Mouse (Mus musculus): Measurements from ENCODE around the gene Hepacam. TPM values are rescaled to one million over a fixed set of nuclear protein-coding genes. Genes with fewer than 3 reads are reported as not detected.

Hepacam gene
- polyA plus RNA-seq (2014; fragmentation: Nextera tagmentation; extraction: Ambion mirVana) = not detected in 2 replicates

- Histone ChIP-seq H3K9ac (ENCODE audit: low read length) (no peak within 1 kb of the TSS), H3K27ac (ENCODE audit: low read depth, low read length) (no peak within 1 kb of the TSS), H3K27me3 (ENCODE audit: control insufficient read depth, insufficient read depth, low read length) (no peaks in the 10 kb centered on the region), H3K36me3 (ENCODE audit: control insufficient read depth, insufficient read depth, low read length) (no peaks in the 10 kb centered on the region), H3K4me3 (ENCODE audit: low read depth, low read length) (no peak within 1 kb of the TSS), H3K4me1 (ENCODE audit: control insufficient read depth, insufficient read depth, low read length) (no peaks in the 10 kb centered on the region), H3K4me2 (ENCODE audit: low read depth) (no peak within 1 kb of the TSS), H3K9me3 (ENCODE audit: control insufficient read depth, low read length) (no peaks in the 10 kb centered on the region)
- 89% methylated on average over 17 of the region's 17 CpGs for WGBS
- DNase-seq (ENCODE audit: low spot score) = no peak
- no peak for ATAC-seq (ENCODE audit: insufficient read depth, low FRiP score, low TSS enrichment)
Measured at GRCm38 (mm10) chr9:37367301-37368080, at the start of gene Hepacam. Gene Hepacam, plus strand, starts transcription at chr9:37367351.

DNA sequence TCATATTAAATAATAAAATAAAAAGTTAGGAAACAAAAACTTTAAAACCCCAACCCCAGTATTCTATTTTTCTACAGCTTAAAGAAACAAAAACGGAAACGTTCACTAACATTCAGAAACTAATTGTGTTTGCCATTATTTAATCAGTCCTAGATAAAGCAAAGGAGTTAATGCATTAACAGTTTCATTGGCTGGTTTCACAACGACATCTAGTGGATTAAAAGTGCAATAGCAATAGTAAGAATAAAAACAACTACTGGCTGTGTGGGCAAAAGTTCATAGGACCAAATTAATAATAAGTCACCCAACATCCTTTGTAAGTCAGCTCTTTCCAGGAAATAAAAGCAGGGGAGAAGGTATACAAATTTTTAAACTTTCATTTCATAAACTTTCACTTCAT is 37.7 kb upstream of the Hepacam start:
- Histone ChIP-seq H3K36me3 (ENCODE audit: control insufficient read depth, insufficient read depth, low read length) (no peaks in the 10 kb centered on the region), H3K4me1 (ENCODE audit: control insufficient read depth, insufficient read depth, low read length) (no peaks in the 10 kb centered on the region), H3K4me2 (ENCODE audit: low read depth) (no peak overlapping the region), H3K9ac (ENCODE audit: low read length) (no peak overlapping the region), H3K27me3 (ENCODE audit: control insufficient read depth, insufficient read depth, low read length) (no peaks in the 10 kb centered on the region), H3K9me3 (ENCODE audit: control insufficient read depth, low read length) (no peaks in the 10 kb centered on the region), H3K27ac (ENCODE audit: low read depth, low read length) (no peak overlapping the region), H3K4me3 (ENCODE audit: low read depth, low read length) (no peak overlapping the region)
- no peak for DNase-seq (ENCODE audit: low spot score)
- WGBS = 51% methylated on average over 3 of the region's 3 CpGs
- no peak for ATAC-seq (ENCODE audit: insufficient read depth, low FRiP score, low TSS enrichment)

- peaks cover 6% of the 10 kb centered on the region; the same call in 1 of the 2 replicates for H3K4me1 ChIP-seq (ENCODE audit: control insufficient read depth, insufficient read depth, low read length)
- no peaks in the 10 kb centered on the region for H3K9me3 ChIP-seq (ENCODE audit: control insufficient read depth, low read length)
- H3K27ac ChIP-seq (ENCODE audit: low read depth, low read length) = no peak overlapping the region
- no peak for ATAC-seq (ENCODE audit: insufficient read depth, low FRiP score, low TSS enrichment)
- no peak for DNase-seq (ENCODE audit: low spot score)
- no peaks in the 10 kb centered on the region for H3K27me3 ChIP-seq (ENCODE audit: control insufficient read depth, insufficient read depth, low read length)
- H3K4me2 ChIP-seq (ENCODE audit: low read depth) = no peak overlapping the region
- H3K4me3 ChIP-seq (ENCODE audit: low read depth, low read length) = no peak overlapping the region
- H3K9ac ChIP-seq (ENCODE audit: low read length) = no peak overlapping the region
- WGBS = 84% methylated on average over 3 of the region's 3 CpGs
- H3K36me3 ChIP-seq (ENCODE audit: control insufficient read depth, insufficient read depth, low read length) = no peaks in the 10 kb centered on the region
Measured at GRCm38 (mm10) chr9:37345406-37345805, 21.7 kb upstream of the Hepacam start.

GRCm38 (mm10) chr9:37347184-37347987 is 19.8 kb upstream of the Hepacam start:
- Histone ChIP-seq H3K9me3 (ENCODE audit: control insufficient read depth, low read length) (no peaks in the 10 kb centered on the region), H3K27ac (ENCODE audit: low read depth, low read length) (peak overlapping the region; percentile 86; the same call in 1 of the 2 replicates), H3K9ac (ENCODE audit: low read length) (peak overlapping the region; percentile 89), H3K4me3 (ENCODE audit: low read depth, low read length) (peak overlapping the region; percentile 69), H3K4me1 (ENCODE audit: control insufficient read depth, insufficient read depth, low read length) (peaks cover 6% of the 10 kb centered on the region; the same call in 1 of the 2 replicates), H3K36me3 (ENCODE audit: control insufficient read depth, insufficient read depth, low read length) (no peaks in the 10 kb centered on the region), H3K27me3 (ENCODE audit: control insufficient read depth, insufficient read depth, low read length) (no peaks in the 10 kb centered on the region), H3K4me2 (ENCODE audit: low read depth) (peak overlapping the region; percentile 67)
- no peak for DNase-seq (ENCODE audit: low spot score)
- WGBS = 24% methylated on average over 12 of the region's 12 CpGs
- peak; percentile 21 for ATAC-seq (ENCODE audit: insufficient read depth, low FRiP score, low TSS enrichment)

DNA sequence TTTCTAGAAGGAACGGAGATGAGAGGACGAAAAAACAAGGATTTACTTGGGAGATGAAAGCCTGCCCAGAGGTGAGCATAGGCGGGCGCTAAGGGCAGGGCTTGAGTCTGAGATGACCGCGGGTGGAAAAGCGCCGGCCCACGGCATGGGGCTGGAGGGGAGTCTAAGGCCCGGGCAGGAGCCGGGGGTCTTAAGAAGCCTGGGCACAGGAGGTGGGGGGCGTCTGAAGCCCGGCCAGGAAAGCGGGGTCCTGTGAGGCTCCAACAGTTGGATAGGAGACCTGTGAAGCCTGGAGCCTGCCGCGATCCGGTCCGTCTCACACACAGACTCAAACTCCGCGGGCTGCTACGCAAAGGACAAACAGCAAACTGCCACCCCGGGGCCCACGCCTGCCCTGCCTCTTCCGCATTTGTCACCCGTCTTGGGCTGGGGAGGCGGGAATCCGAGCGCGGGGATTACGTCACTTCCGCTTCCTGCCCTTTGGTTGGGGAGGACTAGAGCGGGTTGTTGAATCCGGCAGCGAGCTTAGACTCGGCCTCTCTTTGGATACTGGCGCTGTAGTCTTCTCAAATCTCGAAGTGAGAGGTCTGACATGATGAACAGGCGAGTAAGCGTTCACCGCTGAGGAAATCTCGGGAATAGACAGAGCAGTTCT is 19.0 kb upstream of the Hepacam start, which contains the start of gene Ccdc15:
Gene Ccdc15 (minus strand): TSS at position 445 of the 655 bp plus-strand sequence.
- Histone ChIP-seq H3K27ac (ENCODE audit: low read depth, low read length) (peak within 1 kb of the TSS; percentile 86), H3K27me3 (ENCODE audit: control insufficient read depth, insufficient read depth, low read length) (no peaks in the 10 kb centered on the region), H3K9ac (ENCODE audit: low read length) (peak within 1 kb of the TSS; percentile 89), H3K4me3 (ENCODE audit: low read depth, low read length) (peak within 1 kb of the TSS; percentile 69), H3K4me2 (ENCODE audit: low read depth) (peak within 1 kb of the TSS; percentile 67), H3K4me1 (ENCODE audit: control insufficient read depth, insufficient read depth, low read length) (peaks cover 6% of the 10 kb centered on the region; the same call in 1 of the 2 replicates), H3K9me3 (ENCODE audit: control insufficient read depth, low read length) (no peaks in the 10 kb centered on the region), H3K36me3 (ENCODE audit: control insufficient read depth, insufficient read depth, low read length) (no peaks in the 10 kb centered on the region)
- ATAC-seq (ENCODE audit: insufficient read depth, low FRiP score, low TSS enrichment) = peak; percentile 99
- under 1% methylated on average over 40 of the region's 41 CpGs for WGBS
- DNase-seq (ENCODE audit: low spot score) = peak; percentile 97

DNA sequence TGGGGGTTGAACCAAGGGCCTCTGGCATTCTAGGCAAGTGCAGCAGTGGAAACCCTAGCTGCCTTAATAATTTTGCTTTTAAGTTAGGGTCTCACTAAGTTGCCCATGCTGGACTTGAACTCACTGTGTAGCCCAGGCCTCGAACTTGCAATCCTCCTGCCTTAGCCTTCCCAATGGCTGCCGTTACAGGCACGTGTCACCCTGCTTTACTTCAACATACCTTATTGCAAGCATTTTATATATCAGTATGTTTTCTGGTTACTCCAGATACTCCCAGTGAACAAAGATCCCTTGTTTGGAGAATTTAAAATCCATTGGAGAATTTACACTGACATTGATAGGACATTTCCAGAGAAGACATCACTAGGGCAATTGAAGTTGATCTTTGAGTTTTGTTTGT is 18.1 kb upstream of the Hepacam start:
- no peak for DNase-seq (ENCODE audit: low spot score)
- ATAC-seq (ENCODE audit: insufficient read depth, low FRiP score, low TSS enrichment) = no peak
- H3K4me3 ChIP-seq (ENCODE audit: low read depth, low read length) = peak overlapping the region; percentile 69
- H3K27me3 ChIP-seq (ENCODE audit: control insufficient read depth, insufficient read depth, low read length) = no peaks in the 10 kb centered on the region
- no peaks in the 10 kb centered on the region for H3K9me3 ChIP-seq (ENCODE audit: control insufficient read depth, low read length)
- H3K4me1 ChIP-seq (ENCODE audit: control insufficient read depth, insufficient read depth, low read length) = peaks cover 6% of the 10 kb centered on the region; the same call in 1 of the 2 replicates
- WGBS = 91% methylated on average over 3 of the region's 3 CpGs
- H3K27ac ChIP-seq (ENCODE audit: low read depth, low read length) = no peak overlapping the region
- peak overlapping the region; percentile 67 for H3K4me2 ChIP-seq (ENCODE audit: low read depth)
- H3K36me3 ChIP-seq (ENCODE audit: control insufficient read depth, insufficient read depth, low read length) = no peaks in the 10 kb centered on the region
- H3K9ac ChIP-seq (ENCODE audit: low read length) = peak overlapping the region; percentile 89

DNA sequence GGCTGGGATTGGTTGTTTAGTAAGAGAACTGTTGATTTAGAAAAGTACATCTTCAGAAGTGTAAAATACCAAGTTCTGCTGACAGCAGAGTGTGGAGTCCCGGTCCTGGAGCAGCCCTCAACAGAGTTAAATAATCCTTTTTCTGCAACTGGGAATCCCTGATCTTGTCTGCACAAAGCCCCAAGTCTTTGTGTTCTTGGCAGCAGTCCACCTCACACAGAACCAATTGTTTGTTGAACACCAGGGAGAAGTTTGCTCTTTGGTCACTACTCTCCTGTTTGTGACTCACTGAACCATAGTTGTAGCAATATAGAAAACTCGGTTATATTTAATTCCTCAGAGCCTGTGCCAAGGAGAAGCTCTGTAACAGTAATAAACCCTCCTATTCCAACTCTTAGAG is 15.9 kb upstream of the Hepacam start:
- peaks cover 6% of the 10 kb centered on the region; the same call in 1 of the 2 replicates for H3K4me1 ChIP-seq (ENCODE audit: control insufficient read depth, insufficient read depth, low read length)
- H3K4me2 ChIP-seq (ENCODE audit: low read depth) = no peak overlapping the region
- H3K36me3 ChIP-seq (ENCODE audit: control insufficient read depth, insufficient read depth, low read length) = no peaks in the 10 kb centered on the region
- 65% methylated on average over 2 of the region's 2 CpGs for WGBS
- H3K9ac ChIP-seq (ENCODE audit: low read length) = no peak overlapping the region
- H3K4me3 ChIP-seq (ENCODE audit: low read depth, low read length) = no peak overlapping the region
- no peak for DNase-seq (ENCODE audit: low spot score)
- no peaks in the 10 kb centered on the region for H3K27me3 ChIP-seq (ENCODE audit: control insufficient read depth, insufficient read depth, low read length)
- ATAC-seq (ENCODE audit: insufficient read depth, low FRiP score, low TSS enrichment) = no peak
- H3K27ac ChIP-seq (ENCODE audit: low read depth, low read length) = no peak overlapping the region
- H3K9me3 ChIP-seq (ENCODE audit: control insufficient read depth, low read length) = no peaks in the 10 kb centered on the region

GRCm38 (mm10) chr9:37354485-37354884 is 12.7 kb upstream of the Hepacam start:
- H3K4me1 ChIP-seq (ENCODE audit: control insufficient read depth, insufficient read depth, low read length) = no peaks in the 10 kb centered on the region
- no peaks in the 10 kb centered on the region for H3K9me3 ChIP-seq (ENCODE audit: control insufficient read depth, low read length)
- no peak overlapping the region for H3K4me2 ChIP-seq (ENCODE audit: low read depth)
- H3K36me3 ChIP-seq (ENCODE audit: control insufficient read depth, insufficient read depth, low read length) = no peaks in the 10 kb centered on the region
- no peak overlapping the region for H3K9ac ChIP-seq (ENCODE audit: low read length)
- DNase-seq (ENCODE audit: low spot score) (no peak), ATAC-seq (ENCODE audit: insufficient read depth, low FRiP score, low TSS enrichment) (no peak)
- no peak overlapping the region for H3K27ac ChIP-seq (ENCODE audit: low read depth, low read length)
- H3K27me3 ChIP-seq (ENCODE audit: control insufficient read depth, insufficient read depth, low read length) = no peaks in the 10 kb centered on the region
- WGBS = 70% methylated on average over 1 of the region's 1 CpGs
- H3K4me3 ChIP-seq (ENCODE audit: low read depth, low read length) = no peak overlapping the region
